Mouse (Mus musculus) liver, embryonic 14.5 days (tissue): ENCODE measurements around the gene Ifit2.

Experiments used
- CTCF ChIP-seq: IDR thresholded peaks from 2 replicates; pipeline ENCODE4 v1.5.1; 2016; ENCODE audit warnings: antibody characterized with exemption, low read depth, control low read depth
- EP300 ChIP-seq: IDR thresholded peaks from 2 replicates; pipeline ENCODE4 v1.6.1; 2016; ENCODE audit warnings: antibody characterized with exemption, low read depth

DNA sequence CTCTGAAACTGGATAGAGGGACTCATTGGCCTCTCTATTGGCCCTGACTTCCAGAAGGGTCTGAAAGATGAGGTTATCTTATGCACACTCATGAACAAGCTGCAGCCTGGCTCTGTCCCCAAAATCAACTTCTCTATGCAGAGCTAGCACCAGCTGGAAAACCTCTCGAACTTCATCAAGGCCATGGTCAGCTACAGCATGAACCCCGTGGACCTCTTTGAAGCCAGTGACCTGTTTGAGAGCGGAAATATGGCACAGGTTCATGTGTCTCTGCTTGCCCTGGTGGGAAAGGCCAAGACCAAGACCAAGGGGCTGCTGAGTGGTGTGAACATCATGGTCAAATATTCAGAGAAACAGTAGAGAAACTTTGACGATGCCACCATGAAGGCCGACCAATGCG, 73.3 kb downstream of the Ifit2 start:
- TF ChIP-seq EP300 = no peak
- TF ChIP-seq CTCF = no peak
